Mouse (Mus musculus) olfactory bulb, adult 2 months (tissue): ENCODE results near the gene Olfr960.

ENCODE experiments used
- CTCF ChIP-seq: fragments of 200-500 bp; IDR thresholded peaks from 2 replicates; pipeline ENCODE4 v1.5.1; 2012; ENCODE audit warnings: low read depth, mild to moderate bottlenecking, low read length, moderate library complexity; ENCODE audit not compliant: insufficient read depth
- POLR2A ChIP-seq: fragments of 200-500 bp; IDR thresholded peaks from 2 replicates; pipeline ENCODE4 v1.6.1; 2012; ENCODE audit warnings: mild to moderate bottlenecking, low read depth, low read length, moderate library complexity; ENCODE audit not compliant: insufficient read depth

- TF ChIP-seq POLR2A (no peak), CTCF (no peak)
These were observed 10.8 kb upstream of the Olfr960 start, which contains the start of gene Olfr148 for GRCm38 (mm10) chr9:39610355-39610754.
